Mouse (Mus musculus) CH12.LX (cell line): ENCODE results near the gene Ubb. TPM values are rescaled to one million over a fixed set of nuclear protein-coding genes. Genes with fewer than 3 reads are reported as not detected.
A peak's percentile ranks its signal among the peaks of the same experiment; 100 is the strongest.

Source experiments
- DNase-seq: peaks from one replicate; pipeline ENCODE4 v3.0.0-alpha.2; 2013; ENCODE audit errors: extremely low read depth
- H3K27ac ChIP-seq: 2 replicates; pipeline ENCODE4 v1.5.1; 2012; ENCODE audit warnings: low read depth, mild to moderate bottlenecking, control low read depth, moderate library complexity; ENCODE audit not compliant: insufficient read depth
- H3K27me3 ChIP-seq: replicated peaks from 2 replicates; pipeline ENCODE3; 2012; ENCODE audit warnings: inconsistent platforms
- H3K36me3 ChIP-seq, 2 experiments: replicated peaks in 1 of 2; 2 replicates each; pipeline versions ENCODE3 to v1.6.1; 2012; ENCODE audit warnings: inconsistent platforms in 1 of 2, low read length in 1 of 2, mild to moderate bottlenecking in 1 of 2, mixed read lengths in 1 of 2, moderate library complexity in 1 of 2; ENCODE audit not compliant: control insufficient read depth in 1 of 2, insufficient read depth in 1 of 2
- H3K4me1 ChIP-seq, 2 experiments: 2 replicates each; pipeline ENCODE4 v1.6.1; 2012; ENCODE audit warnings: inconsistent platforms in 1 of 2, moderate library complexity in 1 of 2; ENCODE audit not compliant: insufficient read depth in 2 of 2, control insufficient read depth in 1 of 2
- H3K4me2 ChIP-seq: 2 replicates; pipeline ENCODE4 v1.6.1; 2012; ENCODE audit warnings: low read depth, mild to moderate bottlenecking, control low read depth; ENCODE audit not compliant: poor library complexity, insufficient read depth, severe bottlenecking
- H3K4me3 ChIP-seq, 3 experiments: fragments of 150-350 bp in 1 of 3; sonication (generic) in 1 of 3; replicated peaks in 1 of 3; 2 replicates each; pipeline versions ENCODE3 to v1.5.1; 2011 to 2012; ENCODE audit warnings: low read depth in 2 of 3, low read length in 2 of 3, mild to moderate bottlenecking in 2 of 3, moderate library complexity in 2 of 3, control low read depth in 1 of 3, improper control_type of control experiment in 1 of 3, inconsistent platforms in 1 of 3, mixed read lengths in 1 of 3; ENCODE audit not compliant: poor library complexity in 1 of 3
- H3K79me2 ChIP-seq: replicated peaks from 2 replicates; pipeline ENCODE4 v1.6.1; 2012; ENCODE audit warnings: mild to moderate bottlenecking, moderate library complexity; ENCODE audit not compliant: control insufficient read depth, poor library complexity, insufficient read depth, severe bottlenecking; ENCODE audit errors: extremely low read depth
- H3K9ac ChIP-seq: 2 replicates; pipeline ENCODE4 v1.6.1; 2012; ENCODE audit warnings: low read depth, mild to moderate bottlenecking, control low read depth, moderate library complexity; ENCODE audit not compliant: insufficient read depth
- H3K9me3 ChIP-seq: replicated peaks from 2 replicates; pipeline ENCODE3; 2012; ENCODE audit warnings: low read length, inconsistent platforms, mixed read lengths
- BHLHE40 ChIP-seq: IDR thresholded peaks from 2 replicates; pipeline ENCODE4 v1.6.1; 2011; ENCODE audit warnings: mild to moderate bottlenecking, low read depth, low read length, improper control_type of control experiment
- CHD2 ChIP-seq: IDR thresholded peaks from 2 replicates; pipeline ENCODE4 v1.6.1; 2011; ENCODE audit warnings: low read length, improper control_type of control experiment
- CTCF ChIP-seq, 2 experiments: IDR thresholded peaks in 1 of 2; conservative IDR thresholded peaks in 1 of 2; 2 replicates each; pipeline ENCODE4 v1.5.1; 2011 to 2012; ENCODE audit warnings: low read depth in 2 of 2, low read length in 2 of 2, improper control_type of control experiment in 1 of 2, inconsistent platforms in 1 of 2, mild to moderate bottlenecking in 1 of 2, moderate library complexity in 1 of 2
- E2F4 ChIP-seq: IDR thresholded peaks from 2 replicates; pipeline ENCODE4 v1.6.1; 2011; ENCODE audit warnings: low read depth, low read length, improper control_type of control experiment; ENCODE audit not compliant: insufficient replicate concordance
- EP300 ChIP-seq: IDR thresholded peaks from 2 replicates; pipeline ENCODE4 v1.6.1; 2011; ENCODE audit warnings: low read length, improper control_type of control experiment
- ETS1 ChIP-seq: conservative IDR thresholded peaks from 2 replicates; pipeline ENCODE4 v1.6.1; 2012; ENCODE audit warnings: low read depth, mild to moderate bottlenecking, inconsistent platforms, low read length, improper control_type of control experiment, moderate library complexity
- GABPA ChIP-seq: IDR thresholded peaks from 2 replicates; pipeline ENCODE4 v1.6.1; 2012; ENCODE audit warnings: low read depth, low read length, improper control_type of control experiment, inconsistent platforms; ENCODE audit not compliant: insufficient replicate concordance
- IRF4 ChIP-seq: IDR thresholded peaks from 2 replicates; pipeline ENCODE4 v1.6.1; 2014; ENCODE audit warnings: low read depth, mild to moderate bottlenecking, inconsistent platforms, low read length, improper control_type of control experiment
- JUN ChIP-seq: IDR thresholded peaks from 2 replicates; pipeline ENCODE4 v1.6.1; 2011; ENCODE audit warnings: low read depth, mild to moderate bottlenecking, low read length, improper control_type of control experiment, moderate library complexity; ENCODE audit not compliant: insufficient read depth
- JUND ChIP-seq: conservative IDR thresholded peaks from 2 replicates; pipeline ENCODE4 v1.6.1; 2011; ENCODE audit warnings: low read depth, low read length, improper control_type of control experiment
- KAT2A ChIP-seq: IDR thresholded peaks from 2 replicates; pipeline ENCODE4 v1.6.1; 2012; ENCODE audit warnings: low read length, improper control_type of control experiment, inconsistent platforms; ENCODE audit not compliant: insufficient replicate concordance
- MAFK ChIP-seq: IDR thresholded peaks from 2 replicates; pipeline ENCODE4 v1.6.1; 2011; ENCODE audit warnings: low read length, improper control_type of control experiment; ENCODE audit not compliant: insufficient replicate concordance
- MAX ChIP-seq: IDR thresholded peaks from 2 replicates; pipeline ENCODE4 v1.6.1; 2011; ENCODE audit warnings: low read length, improper control_type of control experiment
- MAZ ChIP-seq: IDR thresholded peaks from 2 replicates; pipeline ENCODE4 v1.6.1; 2012; ENCODE audit warnings: low read depth, mild to moderate bottlenecking, inconsistent platforms, low read length, improper control_type of control experiment, moderate library complexity
- MEF2A ChIP-seq: IDR thresholded peaks from 2 replicates; pipeline ENCODE4 v1.6.1; 2014; ENCODE audit warnings: low read depth, mild to moderate bottlenecking, inconsistent platforms, low read length, improper control_type of control experiment, borderline replicate concordance
- MYC ChIP-seq: IDR thresholded peaks from 2 replicates; pipeline ENCODE4 v1.6.1; 2011; ENCODE audit warnings: low read depth, mild to moderate bottlenecking, improper control_type of control experiment, low read length
- NRF1 ChIP-seq: IDR thresholded peaks from 2 replicates; pipeline ENCODE4 v1.6.1; 2014; ENCODE audit warnings: low read depth, mild to moderate bottlenecking, inconsistent platforms, low read length, improper control_type of control experiment, moderate library complexity
- PAX5 ChIP-seq: IDR thresholded peaks from 2 replicates; pipeline ENCODE4 v1.6.1; 2012; ENCODE audit warnings: low read length, inconsistent platforms, mixed read lengths
- POLR2AphosphoS2 ChIP-seq: IDR thresholded peaks from 2 replicates; pipeline ENCODE4 v1.6.1; 2011; ENCODE audit warnings: low read depth, low read length, improper control_type of control experiment
- RAD21 ChIP-seq: IDR thresholded peaks from 2 replicates; pipeline ENCODE4 v1.6.1; 2011; ENCODE audit warnings: low read depth, mild to moderate bottlenecking, low read length, improper control_type of control experiment, moderate library complexity
- RCOR1 ChIP-seq: conservative IDR thresholded peaks from 2 replicates; pipeline ENCODE4 v1.6.1; 2012; ENCODE audit warnings: low read depth, mild to moderate bottlenecking, inconsistent platforms, low read length, improper control_type of control experiment
- SIN3A ChIP-seq: IDR thresholded peaks from 2 replicates; pipeline ENCODE4 v1.6.1; 2012; ENCODE audit warnings: low read length, improper control_type of control experiment, inconsistent platforms
- SMC3 ChIP-seq: IDR thresholded peaks from 2 replicates; pipeline ENCODE4 v1.6.1; 2011; ENCODE audit warnings: low read depth, low read length, improper control_type of control experiment
- TBP ChIP-seq: conservative IDR thresholded peaks from 2 replicates; pipeline ENCODE4 v1.6.1; 2011; ENCODE audit warnings: low read depth, low read length, improper control_type of control experiment
- TCF12 ChIP-seq: IDR thresholded peaks from 2 replicates; pipeline ENCODE4 v1.6.1; 2014; ENCODE audit warnings: low read depth, mild to moderate bottlenecking, inconsistent platforms, low read length, improper control_type of control experiment
- UBTF ChIP-seq: IDR thresholded peaks from 2 replicates; pipeline ENCODE4 v1.6.1; 2012; ENCODE audit warnings: low read depth, mild to moderate bottlenecking, inconsistent platforms, low read length, improper control_type of control experiment, moderate library complexity
- USF1 ChIP-seq: IDR thresholded peaks from 2 replicates; pipeline ENCODE4 v1.6.1; 2014; ENCODE audit warnings: low read depth, mild to moderate bottlenecking, inconsistent platforms, low read length, improper control_type of control experiment
- ZC3H11A ChIP-seq: IDR thresholded peaks from 2 replicates; pipeline ENCODE4 v1.6.1; 2012; ENCODE audit warnings: low read depth, mild to moderate bottlenecking, inconsistent platforms, low read length, improper control_type of control experiment
- ZNF384 ChIP-seq: IDR thresholded peaks from 2 replicates; pipeline ENCODE4 v1.6.1; 2012; ENCODE audit warnings: low read depth, low read length, improper control_type of control experiment, inconsistent platforms
- dilution Hi-C: fragments of 300-500 bp; cut with MboI; formaldehyde crosslinking; loops from 2 replicates; pipeline ENCODE4 v1.14.3; 2020; ENCODE audit warnings: low sequenced_read_pairs; ENCODE audit not compliant: extremely low pct_unique_long_range_greater_than_20kb, extremely low pct_ligation_motif_present
- in situ Hi-C: fragments of 300-500 bp; cut with MboI; formaldehyde crosslinking; loops from 3 replicates; pipeline ENCODE4 v1.14.3; 2019; ENCODE audit warnings: low sequenced_read_pairs, low pct_ligation_motif_present, low pct_unique_long_range_greater_than_20kb, mixed read lengths
- polyA plus RNA-seq: library from polyadenylated mRNA; unstranded; fragments of >175 nt; gene quantifications from 2 replicates; pipeline ENCODE4 v1.2.1, GENCODE M21; 2012; ENCODE audit warnings: low read depth; ENCODE audit not compliant: insufficient read length
- total RNA-seq, 2 experiments: library from RNA; depleted of rRNA; stranded (reverse); fragments of 300-350 nt in 1 of 2; fragments of >200 nt in 1 of 2; gene quantifications; 2 replicates each; pipeline ENCODE4 v1.2.3; 2012 to 2014

Gene Ubb
- total and polyA plus RNA-seq, 3 experiments, result 1,092 to 2,098 (median 1,487) TPM

GRCm38 (mm10) chr11:62568300-62568699, 17.3 kb downstream of the Ubb start:
- in situ Hi-C loops (no loop called here), dilution Hi-C loops (no loop called here)
- Histone ChIP-seq H3K9me3 (peaks cover 5% of the 10 kb centered on the region), H3K79me2 (no peaks in the 10 kb centered on the region), H3K4me1 (peaks cover 7 to 10% of the 10 kb centered on the region in 2 experiments), H3K27ac (no peak overlapping the region), H3K9ac (no peak overlapping the region), H3K27me3 (no peaks in the 10 kb centered on the region), H3K36me3 (no peaks in the 10 kb centered on the region), H3K4me2 (no peak overlapping the region), H3K4me3 (no peak overlapping the region)
- DNase-seq, result no peak
- TF ChIP-seq CTCF (conservative IDR thresholded peaks at IDR 0.05 in 1 of 2, IDR thresholded peaks at IDR 0.05 in 1 of 2; ENCODE audit: low read depth in 2 of 2, low read length in 2 of 2) (no peak), ZNF384 (no peak), BHLHE40 (no peak), MAZ (no peak), ZC3H11A (no peak), RCOR1 (no peak), USF1 (no peak), JUN (no peak), MAX (no peak), JUND (no peak)

GRCm38 (mm10) chr11:62573959-62574702, 23.2 kb downstream of the Ubb start, which contains the start of gene Trpv2:
Trpv2 (plus strand) TSS chr11:62574486.
- peaks cover 4 to 15% of the 10 kb centered on the region in 2 experiments; a peak in 3 of 4 replicates for H3K4me1 ChIP-seq
- peak; percentile 84 for DNase-seq
- in situ Hi-C loops, result no loop called here
- peak within 1 kb of the TSS; percentile 64 to 78 (median 69) for H3K4me3 ChIP-seq
- peaks cover 13 to 17% of the 10 kb centered on the region in 2 experiments for H3K36me3 ChIP-seq
- H3K79me2 ChIP-seq, result peaks cover 6% of the 10 kb centered on the region; the same call in 1 of the 2 replicates
- peak within 1 kb of the TSS; percentile 67 for H3K9ac ChIP-seq
- H3K9me3 ChIP-seq, result peaks cover 5% of the 10 kb centered on the region
- H3K27ac ChIP-seq, result peak within 1 kb of the TSS; percentile 69
- dilution Hi-C loops, result no loop called here
- H3K4me2 ChIP-seq, result peak within 1 kb of the TSS; percentile 75
- no peaks in the 10 kb centered on the region for H3K27me3 ChIP-seq
- TF ChIP-seq UBTF (no peak), BHLHE40 (peak; percentile 18; the same call in 1 of the 2 replicates), TBP (no peak), TCF12 (peak; percentile 59), GABPA (no peak), SIN3A (peak; percentile 75), MEF2A (peak; percentile 69), KAT2A (no peak), CHD2 (peak; percentile 46; the same call in 1 of the 2 replicates), SMC3 (no peak), JUN (no peak), MAFK (no peak), IRF4 (0 out of 2 replicates have a peak, but pooled peaks have one; percentile 12), MAZ (no peak), ETS1 (peak; percentile 35; the same call in 1 of the 2 replicates), E2F4 (no peak), POLR2AphosphoS2 (no peak), ZC3H11A (no peak), USF1 (no peak), MAX (no peak), RAD21 (no peak; the same call in 1 of the 2 replicates), ZNF384 (peak; percentile 88), PAX5 (no peak), CTCF (conservative IDR thresholded peaks at IDR 0.05 in 1 of 2, IDR thresholded peaks at IDR 0.05 in 1 of 2; ENCODE audit: low read depth in 2 of 2, low read length in 2 of 2) (no peak), NRF1 (no peak), MYC (no peak), EP300 (peak; percentile 45)
